Mouse (Mus musculus) CH12.LX (cell line): ENCODE data around the gene Zcwpw1. TPM values are rescaled to one million over a fixed set of nuclear protein-coding genes. Genes with fewer than 3 reads are reported as not detected.

Source experiments
- DNase-seq: peaks from one replicate; pipeline ENCODE4 v3.0.0-alpha.2; 2013; ENCODE audit errors: extremely low read depth
- H3K27ac ChIP-seq: 2 replicates; pipeline ENCODE4 v1.5.1; 2012; ENCODE audit warnings: low read depth, mild to moderate bottlenecking, control low read depth, moderate library complexity; ENCODE audit not compliant: insufficient read depth
- H3K27me3 ChIP-seq: replicated peaks from 2 replicates; pipeline ENCODE3; 2012; ENCODE audit warnings: inconsistent platforms
- H3K36me3 ChIP-seq, 2 experiments: replicated peaks in 1 of 2; 2 replicates each; pipeline versions ENCODE3 to v1.6.1; 2012; ENCODE audit warnings: inconsistent platforms in 1 of 2, low read length in 1 of 2, mild to moderate bottlenecking in 1 of 2, mixed read lengths in 1 of 2, moderate library complexity in 1 of 2; ENCODE audit not compliant: control insufficient read depth in 1 of 2, insufficient read depth in 1 of 2
- H3K4me1 ChIP-seq, 2 experiments: 2 replicates each; pipeline ENCODE4 v1.6.1; 2012; ENCODE audit warnings: inconsistent platforms in 1 of 2, moderate library complexity in 1 of 2; ENCODE audit not compliant: insufficient read depth in 2 of 2, control insufficient read depth in 1 of 2
- H3K4me2 ChIP-seq: 2 replicates; pipeline ENCODE4 v1.6.1; 2012; ENCODE audit warnings: low read depth, mild to moderate bottlenecking, control low read depth; ENCODE audit not compliant: poor library complexity, insufficient read depth, severe bottlenecking
- H3K4me3 ChIP-seq, 3 experiments: fragments of 150-350 bp in 1 of 3; sonication (generic) in 1 of 3; replicated peaks in 1 of 3; 2 replicates each; pipeline versions ENCODE3 to v1.5.1; 2011 to 2012; ENCODE audit warnings: low read depth in 2 of 3, low read length in 2 of 3, mild to moderate bottlenecking in 2 of 3, moderate library complexity in 2 of 3, control low read depth in 1 of 3, improper control_type of control experiment in 1 of 3, inconsistent platforms in 1 of 3, mixed read lengths in 1 of 3; ENCODE audit not compliant: poor library complexity in 1 of 3
- H3K79me2 ChIP-seq: replicated peaks from 2 replicates; pipeline ENCODE4 v1.6.1; 2012; ENCODE audit warnings: mild to moderate bottlenecking, moderate library complexity; ENCODE audit not compliant: control insufficient read depth, poor library complexity, insufficient read depth, severe bottlenecking; ENCODE audit errors: extremely low read depth
- H3K9ac ChIP-seq: 2 replicates; pipeline ENCODE4 v1.6.1; 2012; ENCODE audit warnings: low read depth, mild to moderate bottlenecking, control low read depth, moderate library complexity; ENCODE audit not compliant: insufficient read depth
- H3K9me3 ChIP-seq: replicated peaks from 2 replicates; pipeline ENCODE3; 2012; ENCODE audit warnings: low read length, inconsistent platforms, mixed read lengths
- CHD1 ChIP-seq: IDR thresholded peaks from 2 replicates; pipeline ENCODE4 v1.6.1; 2012; ENCODE audit warnings: low read depth, low read length, improper control_type of control experiment, inconsistent platforms
- ELF1 ChIP-seq: IDR thresholded peaks from 2 replicates; pipeline ENCODE4 v1.6.1; 2014; ENCODE audit warnings: low read depth, mild to moderate bottlenecking, inconsistent platforms, low read length, improper control_type of control experiment
- EP300 ChIP-seq: IDR thresholded peaks from 2 replicates; pipeline ENCODE4 v1.6.1; 2011; ENCODE audit warnings: low read length, improper control_type of control experiment
- ETS1 ChIP-seq: conservative IDR thresholded peaks from 2 replicates; pipeline ENCODE4 v1.6.1; 2012; ENCODE audit warnings: low read depth, mild to moderate bottlenecking, inconsistent platforms, low read length, improper control_type of control experiment, moderate library complexity
- GABPA ChIP-seq: IDR thresholded peaks from 2 replicates; pipeline ENCODE4 v1.6.1; 2012; ENCODE audit warnings: low read depth, low read length, improper control_type of control experiment, inconsistent platforms; ENCODE audit not compliant: insufficient replicate concordance
- JUN ChIP-seq: IDR thresholded peaks from 2 replicates; pipeline ENCODE4 v1.6.1; 2011; ENCODE audit warnings: low read depth, mild to moderate bottlenecking, low read length, improper control_type of control experiment, moderate library complexity; ENCODE audit not compliant: insufficient read depth
- MAZ ChIP-seq: IDR thresholded peaks from 2 replicates; pipeline ENCODE4 v1.6.1; 2012; ENCODE audit warnings: low read depth, mild to moderate bottlenecking, inconsistent platforms, low read length, improper control_type of control experiment, moderate library complexity
- MEF2A ChIP-seq: IDR thresholded peaks from 2 replicates; pipeline ENCODE4 v1.6.1; 2014; ENCODE audit warnings: low read depth, mild to moderate bottlenecking, inconsistent platforms, low read length, improper control_type of control experiment, borderline replicate concordance
- MXI1 ChIP-seq: IDR thresholded peaks from 2 replicates; pipeline ENCODE4 v1.6.1; 2011; ENCODE audit warnings: mild to moderate bottlenecking, low read depth, low read length, improper control_type of control experiment
- POLR2AphosphoS2 ChIP-seq: IDR thresholded peaks from 2 replicates; pipeline ENCODE4 v1.6.1; 2011; ENCODE audit warnings: low read depth, low read length, improper control_type of control experiment
- RAD21 ChIP-seq: IDR thresholded peaks from 2 replicates; pipeline ENCODE4 v1.6.1; 2011; ENCODE audit warnings: low read depth, mild to moderate bottlenecking, low read length, improper control_type of control experiment, moderate library complexity
- TBP ChIP-seq: conservative IDR thresholded peaks from 2 replicates; pipeline ENCODE4 v1.6.1; 2011; ENCODE audit warnings: low read depth, low read length, improper control_type of control experiment
- TCF12 ChIP-seq: IDR thresholded peaks from 2 replicates; pipeline ENCODE4 v1.6.1; 2014; ENCODE audit warnings: low read depth, mild to moderate bottlenecking, inconsistent platforms, low read length, improper control_type of control experiment
- UBTF ChIP-seq: IDR thresholded peaks from 2 replicates; pipeline ENCODE4 v1.6.1; 2012; ENCODE audit warnings: low read depth, mild to moderate bottlenecking, inconsistent platforms, low read length, improper control_type of control experiment, moderate library complexity
- USF1 ChIP-seq: IDR thresholded peaks from 2 replicates; pipeline ENCODE4 v1.6.1; 2014; ENCODE audit warnings: low read depth, mild to moderate bottlenecking, inconsistent platforms, low read length, improper control_type of control experiment
- ZMIZ1 ChIP-seq: IDR thresholded peaks from 2 replicates; pipeline ENCODE4 v1.6.1; 2012; ENCODE audit warnings: low read depth, mild to moderate bottlenecking, inconsistent platforms, low read length, improper control_type of control experiment
- dilution Hi-C: fragments of 300-500 bp; cut with MboI; formaldehyde crosslinking; loops from 2 replicates; pipeline ENCODE4 v1.14.3; 2020; ENCODE audit warnings: low sequenced_read_pairs; ENCODE audit not compliant: extremely low pct_unique_long_range_greater_than_20kb, extremely low pct_ligation_motif_present
- in situ Hi-C: fragments of 300-500 bp; cut with MboI; formaldehyde crosslinking; loops from 3 replicates; pipeline ENCODE4 v1.14.3; 2019; ENCODE audit warnings: low sequenced_read_pairs, low pct_ligation_motif_present, low pct_unique_long_range_greater_than_20kb, mixed read lengths
- polyA plus RNA-seq: library from polyadenylated mRNA; unstranded; fragments of >175 nt; gene quantifications from 2 replicates; pipeline ENCODE4 v1.2.1, GENCODE M21; 2012; ENCODE audit warnings: low read depth; ENCODE audit not compliant: insufficient read length
- total RNA-seq, 2 experiments: library from RNA; depleted of rRNA; stranded (reverse); fragments of 300-350 nt in 1 of 2; fragments of >200 nt in 1 of 2; gene quantifications; 2 replicates each; pipeline ENCODE4 v1.2.3; 2012 to 2014

Gene Zcwpw1
- total and polyA plus RNA-seq, 3 experiments, result 1.3 to 3.0 (median 2.8) TPM

- Histone ChIP-seq H3K4me2 (no peak overlapping the region), H3K9me3 (no peaks in the 10 kb centered on the region), H3K4me3 (no peak overlapping the region), H3K4me1 (peaks cover 34 to 67% of the 10 kb centered on the region in 2 experiments), H3K9ac (no peak overlapping the region), H3K27ac (no peak overlapping the region), H3K36me3 (no peaks in the 10 kb centered on the region), H3K27me3 (no peaks in the 10 kb centered on the region), H3K79me2 (no peaks in the 10 kb centered on the region)
- dilution Hi-C loops, result no loop called here
- in situ Hi-C loops, result no loop called here
- TF ChIP-seq TCF12, result no peak
- no peak for DNase-seq
Observed at GRCm38 (mm10) chr5:137822126-137822525, 34.5 kb downstream of the Zcwpw1 start.

GRCm38 (mm10) chr5:137822602-137823001 lies 35.0 kb downstream of the Zcwpw1 start:
- in situ Hi-C loops (no loop called here), dilution Hi-C loops (no loop called here)
- peaks cover 30 to 66% of the 10 kb centered on the region in 2 experiments for H3K4me1 ChIP-seq
- H3K36me3 ChIP-seq, result no peaks in the 10 kb centered on the region
- no peak overlapping the region for H3K4me2 ChIP-seq
- no peaks in the 10 kb centered on the region for H3K9me3 ChIP-seq
- H3K4me3 ChIP-seq, result no peak overlapping the region
- H3K79me2 ChIP-seq, result no peaks in the 10 kb centered on the region
- H3K27ac ChIP-seq, result no peak overlapping the region
- H3K9ac ChIP-seq, result no peak overlapping the region
- no peak for DNase-seq
- TF ChIP-seq RAD21 (no peak), ZMIZ1 (no peak), TCF12 (peak; percentile 73; the same call in 1 of the 2 replicates), TBP (0 out of 2 replicates have a peak, but pooled peaks have one; percentile 33), MEF2A (peak; percentile 84), CHD1 (peak; percentile 52; the same call in 1 of the 2 replicates), EP300 (peak; percentile 78)
- H3K27me3 ChIP-seq, result no peaks in the 10 kb centered on the region

- dilution Hi-C loops, result no loop called here
- DNase-seq, result no peak
- no peaks in the 10 kb centered on the region for H3K36me3 ChIP-seq
- in situ Hi-C loops, result no loop called here
- H3K4me1 ChIP-seq, result peaks cover 28 to 66% of the 10 kb centered on the region in 2 experiments
- H3K79me2 ChIP-seq, result no peaks in the 10 kb centered on the region
- no peak overlapping the region for H3K4me3 ChIP-seq
- TF ChIP-seq JUN, result no peak
- TF ChIP-seq UBTF, result no peak
- no peak for TF ChIP-seq GABPA
- no peak for TF ChIP-seq ZMIZ1
- no peak for TF ChIP-seq ELF1
- no peak for TF ChIP-seq TBP
- no peak for TF ChIP-seq ETS1
- no peak for TF ChIP-seq POLR2AphosphoS2
- TF ChIP-seq MXI1, result no peak
- no peak for TF ChIP-seq USF1
- TF ChIP-seq MAZ, result no peak
- no peak overlapping the region for H3K4me2 ChIP-seq
- peak overlapping the region; percentile 12; the same call in 1 of the 2 replicates for H3K27ac ChIP-seq
- no peaks in the 10 kb centered on the region for H3K27me3 ChIP-seq
- no peaks in the 10 kb centered on the region for H3K9me3 ChIP-seq
- no peak overlapping the region for H3K9ac ChIP-seq
Observed at GRCm38 (mm10) chr5:137823455-137824045, 36.0 kb downstream of the Zcwpw1 start.
